Mouse (Mus musculus) adrenal gland, adult 2 months (tissue): ENCODE measurements at regions not wholly inside any gene's neighbourhood (a gene's known extent, or its start where the extent isn't known, plus 50 kb on each side); places are given as distances from the start of the nearest gene placed in this dataset.

ENCODE experiments used
- DNase-seq: peaks from one replicate; pipeline ENCODE4 v3.0.0; 2021

GRCm38 (mm10) chr13:25560339-25560738 lies 290.0 kb upstream of the Nrsn1 start:
- no peak for DNase-seq

- no peak for DNase-seq
Measured at GRCm38 (mm10) chr13:25554962-25555361, 284.7 kb upstream of the Nrsn1 start.

- DNase-seq: no peak
Measured at GRCm38 (mm10) chr13:25548551-25548950, 278.2 kb upstream of the Nrsn1 start.

- DNase-seq: no peak
Measured at GRCm38 (mm10) chr13:25547150-25548145, 277.1 kb upstream of the Nrsn1 start.

- DNase-seq: no peak
Measured at GRCm38 (mm10) chr13:25524094-25524493, 253.8 kb upstream of the Nrsn1 start.

- no peak for DNase-seq
Measured at GRCm38 (mm10) chr13:25507355-25507754, 237.1 kb upstream of the Nrsn1 start.

- no peak for DNase-seq
Measured at GRCm38 (mm10) chr13:25494492-25495034, 224.3 kb upstream of the Nrsn1 start.

- DNase-seq: peak; percentile 19
Measured at GRCm38 (mm10) chr13:25490036-25490435, 219.7 kb upstream of the Nrsn1 start.

- DNase-seq: no peak
Measured at GRCm38 (mm10) chr13:25483309-25483708, 213.0 kb upstream of the Nrsn1 start.

- no peak for DNase-seq
Measured at GRCm38 (mm10) chr13:25451917-25452316, 181.6 kb upstream of the Nrsn1 start.

GRCm38 (mm10) chr13:25451357-25451861 lies 181.1 kb upstream of the Nrsn1 start:
- DNase-seq: no peak

GRCm38 (mm10) chr13:25429701-25430418 lies 159.6 kb upstream of the Nrsn1 start:
- DNase-seq: no peak

GRCm38 (mm10) chr13:25403182-25403795 lies 133.0 kb upstream of the Nrsn1 start:
- DNase-seq: no peak

GRCm38 (mm10) chr13:25402691-25403090 lies 132.4 kb upstream of the Nrsn1 start:
- DNase-seq: no peak

- no peak for DNase-seq
Measured at GRCm38 (mm10) chr13:25401936-25402504, 131.7 kb upstream of the Nrsn1 start.

GRCm38 (mm10) chr13:25392770-25393290 lies 122.5 kb upstream of the Nrsn1 start:
- DNase-seq: no peak

- no peak for DNase-seq
Measured at GRCm38 (mm10) chr13:25362627-25362967, 92.3 kb upstream of the Nrsn1 start.

GRCm38 (mm10) chr13:25361850-25362626 lies 91.7 kb upstream of the Nrsn1 start:
- no peak for DNase-seq

GRCm38 (mm10) chr13:25347558-25347957 lies 77.3 kb upstream of the Nrsn1 start:
- peak; percentile 28 for DNase-seq

- no peak for DNase-seq
Measured at GRCm38 (mm10) chr13:25343309-25343708, 73.0 kb upstream of the Nrsn1 start.

GRCm38 (mm10) chr13:25341826-25342225 lies 71.5 kb upstream of the Nrsn1 start:
- peak; percentile 66 for DNase-seq
